Mouse (Mus musculus): ENCODE measurements around the gene Col23a1. TPM values are rescaled to one million over a fixed set of nuclear protein-coding genes. Genes with fewer than 3 reads are reported as not detected.
A peak's percentile ranks its signal among the peaks of the same experiment; 100 is the strongest.

Col23a1 gene
- total RNA-seq, 4 experiments from 2014 or later: 2.3 to 14.3 (median 6.9) TPM

DNA sequence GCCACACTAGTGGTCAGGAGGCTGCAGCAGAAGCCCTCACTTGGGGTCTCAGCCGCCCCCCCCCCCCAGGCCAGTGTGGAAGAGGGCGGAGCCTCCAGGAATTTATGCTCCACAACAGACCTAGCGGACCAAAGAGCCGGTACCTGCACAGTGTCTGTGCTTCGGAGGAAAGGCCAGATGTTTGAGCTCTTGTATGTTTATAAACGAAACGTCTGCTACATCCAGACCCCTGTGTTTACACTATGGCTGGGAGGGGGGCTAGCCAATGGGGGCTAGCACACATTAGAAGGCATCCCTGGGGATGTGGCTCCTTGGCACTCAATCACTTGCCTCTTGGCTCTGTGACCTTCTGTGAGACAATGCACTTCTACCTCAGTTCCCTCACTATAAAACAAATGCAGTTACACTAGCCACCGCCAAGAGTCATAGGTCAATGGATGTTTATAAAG, 99.2 kb downstream of the Col23a1 start:
- DNase-seq: no peak

GRCm38 (mm10) chr11:51389763-51390162, 100.0 kb downstream of the Col23a1 start:
- no peak for DNase-seq

DNA sequence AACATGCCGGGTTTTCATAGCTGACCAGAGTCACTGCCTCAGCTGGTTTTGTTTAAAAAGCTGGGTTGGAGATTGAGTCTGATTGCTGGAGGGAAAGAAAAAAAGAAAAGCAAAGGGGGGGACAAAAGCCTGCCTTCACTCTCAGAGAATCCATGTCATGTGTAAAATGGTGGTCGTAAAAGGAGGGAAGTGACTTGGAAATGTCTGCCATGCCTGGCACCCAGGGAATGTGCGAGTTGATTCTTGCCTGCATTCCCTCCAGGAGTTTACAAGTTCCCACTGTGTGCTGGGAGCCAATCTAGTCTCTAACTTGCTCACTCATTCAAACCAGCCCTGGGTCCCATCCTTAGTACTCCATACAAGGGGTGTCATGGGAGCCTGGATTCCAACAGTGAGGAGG, 100.8 kb downstream of the Col23a1 start:
- no peak for DNase-seq

DNA sequence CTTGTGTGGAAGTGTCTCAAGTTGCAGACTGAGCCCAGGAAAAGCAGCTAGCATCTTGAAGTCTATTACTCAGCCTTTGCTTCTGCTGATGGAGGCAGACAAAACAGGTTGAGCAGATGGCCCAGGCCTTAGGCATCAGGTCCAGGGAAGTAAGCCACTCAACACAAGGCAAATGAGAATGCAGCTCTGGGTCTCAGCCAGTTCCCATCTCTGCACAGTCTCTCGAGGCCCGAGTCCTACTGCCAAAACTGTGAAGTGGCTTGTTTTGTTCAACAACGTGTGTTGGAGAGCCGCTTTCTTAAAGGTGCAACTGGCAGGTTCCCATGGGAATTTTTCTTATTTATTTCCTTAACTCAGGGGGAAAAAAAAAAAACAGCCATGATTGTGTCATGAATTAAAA, 101.8 kb downstream of the Col23a1 start:
- no peak for DNase-seq

DNA sequence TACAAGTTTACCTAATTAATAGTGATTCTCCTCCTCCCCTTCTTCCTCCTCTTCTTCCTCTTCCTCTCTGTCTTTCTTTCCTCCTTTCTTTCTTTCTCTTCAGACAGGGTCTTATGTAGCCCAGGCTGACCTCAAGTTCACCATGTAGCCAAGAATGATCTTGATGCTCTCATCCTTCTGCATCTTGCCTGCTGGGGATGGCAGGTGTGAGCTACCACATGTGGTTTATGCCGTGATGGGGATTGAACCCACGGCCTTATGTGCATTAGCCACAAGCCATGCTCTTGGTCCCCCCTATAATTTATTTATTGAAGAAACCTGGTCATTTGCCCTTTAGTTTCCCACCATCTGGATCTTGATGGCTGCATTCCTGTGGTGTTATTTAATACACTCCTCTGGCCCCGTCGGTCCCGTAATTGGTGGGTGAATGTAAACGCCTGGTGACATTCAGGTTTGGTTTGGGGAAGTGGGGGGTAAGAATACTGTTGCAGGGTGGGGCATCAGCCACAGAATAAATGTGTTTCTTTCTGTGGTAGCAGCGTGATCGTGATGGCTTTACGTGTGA, 104.7 kb downstream of the Col23a1 start:
- DNase-seq: no peak

DNA sequence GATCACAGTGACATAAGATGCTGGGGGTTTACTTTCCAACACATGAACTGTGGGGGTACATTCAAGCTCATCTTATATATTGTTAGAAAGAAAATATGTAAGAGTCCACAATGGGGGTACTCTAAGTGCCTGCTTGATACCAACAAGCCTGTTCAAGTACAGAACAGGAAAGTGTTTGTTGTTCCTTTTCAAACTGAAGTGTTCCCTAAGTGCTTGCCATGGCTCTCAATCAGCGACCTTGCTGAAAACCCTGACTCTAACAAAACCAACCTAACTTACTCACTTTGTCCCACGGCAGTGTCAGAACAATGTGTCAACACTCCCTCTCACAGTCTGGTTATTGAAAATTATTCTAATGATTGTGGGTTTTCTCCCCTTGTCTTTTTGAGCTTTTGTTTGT, 106.7 kb downstream of the Col23a1 start:
- DNase-seq: no peak

GRCm38 (mm10) chr11:51398084-51398483, 108.4 kb downstream of the Col23a1 start:
- no peak for DNase-seq

DNA sequence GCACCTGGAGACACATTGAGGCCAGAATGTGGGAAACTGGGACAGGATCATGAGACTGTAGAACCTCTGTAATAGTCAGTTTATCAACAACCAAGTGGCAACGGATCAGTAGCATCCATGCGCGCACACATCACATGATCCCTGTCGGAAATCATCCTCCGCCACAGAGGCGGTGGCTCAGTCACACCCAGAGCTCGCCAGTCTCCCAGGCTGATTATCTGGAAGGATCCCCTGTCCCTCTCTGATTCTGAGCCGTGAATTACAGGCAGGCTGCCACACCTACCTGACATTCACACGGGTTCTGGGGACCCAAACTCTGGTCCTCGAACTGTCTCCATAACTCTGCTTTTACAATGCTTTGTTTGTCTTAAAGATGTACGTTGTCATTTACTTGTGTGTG, 110.6 kb downstream of the Col23a1 start:
- DNase-seq: no peak

GRCm38 (mm10) chr11:51401481-51402128, 111.9 kb downstream of the Col23a1 start:
- no peak for DNase-seq

- no peak for DNase-seq
Measured at GRCm38 (mm10) chr11:51403886-51404285, 114.2 kb downstream of the Col23a1 start.

DNA sequence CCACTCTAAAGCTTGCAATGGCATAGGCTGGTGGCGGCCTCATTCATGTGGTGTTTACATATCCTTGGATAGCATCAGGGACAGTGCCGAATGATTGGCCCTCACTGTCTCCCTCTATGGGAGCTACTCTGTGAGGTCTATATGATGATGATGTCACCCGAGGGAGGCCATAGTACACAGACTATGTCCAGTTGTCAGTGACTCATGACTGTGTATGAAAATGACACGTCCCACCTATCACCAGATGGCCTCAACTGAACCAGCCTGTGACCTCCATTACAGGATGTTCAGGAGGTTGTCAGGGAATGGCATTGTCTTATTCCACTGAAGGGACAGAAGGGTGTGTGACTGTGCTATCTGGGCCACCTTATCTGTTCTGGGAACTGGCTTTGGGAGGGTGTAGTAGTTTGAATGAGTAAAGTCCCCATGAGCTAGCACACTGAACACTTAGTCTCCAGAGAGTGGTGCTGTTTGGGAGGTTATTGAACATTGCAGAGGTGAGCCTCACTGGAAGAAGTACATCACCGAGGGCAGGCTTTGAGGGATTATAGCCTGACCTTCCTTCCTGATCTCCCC, 115.2 kb downstream of the Col23a1 start:
- no peak for DNase-seq

DNA sequence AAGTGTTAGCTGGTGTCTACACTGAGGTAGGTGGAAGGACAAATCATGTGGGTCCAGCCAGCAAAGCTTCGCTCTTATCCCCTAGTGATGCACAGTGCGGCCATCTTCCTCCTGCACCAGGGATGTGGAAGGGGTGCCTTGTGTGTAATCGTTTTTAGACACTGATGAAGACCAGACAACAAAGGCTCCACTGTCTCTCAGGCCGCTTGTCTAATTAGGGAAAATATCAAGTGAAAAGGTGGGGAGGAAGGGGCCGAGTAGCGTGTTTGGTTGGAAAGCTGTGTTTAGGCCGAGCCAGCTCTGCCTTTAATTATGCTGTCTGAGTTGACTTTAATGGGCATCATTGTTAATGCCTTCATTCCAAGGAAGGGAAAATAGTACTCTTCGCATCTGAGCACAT, 116.8 kb downstream of the Col23a1 start:
- DNase-seq: no peak

DNA sequence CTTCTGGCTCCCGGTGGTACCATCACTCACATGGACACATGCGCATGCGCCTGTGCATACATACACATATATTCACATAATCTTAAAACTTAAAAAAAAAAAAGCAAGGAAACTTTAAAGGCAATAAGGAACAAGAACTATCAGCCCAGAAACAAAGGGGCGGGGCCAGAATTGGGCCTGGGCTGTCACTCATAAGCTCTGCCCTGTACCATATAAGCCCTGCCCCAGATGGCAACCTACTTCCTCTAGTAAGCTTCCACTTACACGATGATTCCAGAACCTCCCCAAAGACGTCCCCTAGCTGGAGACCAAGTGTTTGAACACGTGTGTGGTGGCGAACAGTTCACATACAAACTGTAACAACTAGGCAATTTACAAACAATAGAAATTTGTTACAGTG, 117.6 kb downstream of the Col23a1 start:
- no peak for DNase-seq

DNA sequence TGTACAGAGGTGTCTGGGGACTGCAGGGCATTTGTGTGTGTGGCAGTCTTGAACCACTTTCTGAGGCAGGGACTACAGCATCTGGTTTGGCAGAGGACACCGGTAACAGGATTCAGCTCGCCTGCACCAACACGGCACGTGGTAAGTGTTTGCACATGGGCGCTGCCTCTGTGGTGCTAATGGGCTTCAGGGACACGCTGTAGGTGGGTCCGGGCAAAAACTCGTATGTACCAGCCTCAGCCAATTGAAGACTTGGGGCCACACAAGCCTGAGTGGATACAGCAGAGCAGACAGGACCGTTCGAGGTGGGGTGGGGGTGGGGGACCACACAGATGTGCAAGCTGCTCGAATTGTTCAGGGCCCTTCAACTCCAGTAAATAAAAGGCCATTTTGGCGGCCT, 121.1 kb downstream of the Col23a1 start:
- no peak for DNase-seq

- DNase-seq: no peak
Measured at GRCm38 (mm10) chr11:51414520-51414919, 124.8 kb downstream of the Col23a1 start.

- DNase-seq: no peak
Measured at GRCm38 (mm10) chr11:51415049-51415688, 125.4 kb downstream of the Col23a1 start.

- no peak for DNase-seq
Measured at GRCm38 (mm10) chr11:51418807-51419206, 129.1 kb downstream of the Col23a1 start.

DNA sequence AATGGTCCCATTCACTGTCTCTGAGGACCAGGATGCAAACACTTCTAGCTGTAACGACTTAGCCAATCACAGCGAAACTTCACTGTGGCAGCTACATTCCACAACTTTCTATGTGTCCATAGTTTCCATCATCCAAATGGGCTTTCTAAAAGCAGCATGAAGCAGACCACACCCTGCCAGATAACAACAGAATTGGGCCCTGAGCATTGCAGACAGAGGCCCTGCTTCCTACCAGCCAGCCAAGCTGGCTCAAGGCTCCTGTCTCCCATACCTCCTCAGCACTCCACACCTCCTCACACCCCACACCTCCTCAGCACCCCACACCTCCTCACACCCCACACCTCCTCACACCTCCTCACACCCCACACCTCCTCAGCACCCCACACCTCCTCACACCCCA, 132.2 kb downstream of the Col23a1 start:
- DNase-seq: no peak

- DNase-seq: no peak
Measured at GRCm38 (mm10) chr11:51422713-51423112, 133.0 kb downstream of the Col23a1 start.

GRCm38 (mm10) chr11:51426155-51426554, 136.4 kb downstream of the Col23a1 start:
- no peak for DNase-seq

DNA sequence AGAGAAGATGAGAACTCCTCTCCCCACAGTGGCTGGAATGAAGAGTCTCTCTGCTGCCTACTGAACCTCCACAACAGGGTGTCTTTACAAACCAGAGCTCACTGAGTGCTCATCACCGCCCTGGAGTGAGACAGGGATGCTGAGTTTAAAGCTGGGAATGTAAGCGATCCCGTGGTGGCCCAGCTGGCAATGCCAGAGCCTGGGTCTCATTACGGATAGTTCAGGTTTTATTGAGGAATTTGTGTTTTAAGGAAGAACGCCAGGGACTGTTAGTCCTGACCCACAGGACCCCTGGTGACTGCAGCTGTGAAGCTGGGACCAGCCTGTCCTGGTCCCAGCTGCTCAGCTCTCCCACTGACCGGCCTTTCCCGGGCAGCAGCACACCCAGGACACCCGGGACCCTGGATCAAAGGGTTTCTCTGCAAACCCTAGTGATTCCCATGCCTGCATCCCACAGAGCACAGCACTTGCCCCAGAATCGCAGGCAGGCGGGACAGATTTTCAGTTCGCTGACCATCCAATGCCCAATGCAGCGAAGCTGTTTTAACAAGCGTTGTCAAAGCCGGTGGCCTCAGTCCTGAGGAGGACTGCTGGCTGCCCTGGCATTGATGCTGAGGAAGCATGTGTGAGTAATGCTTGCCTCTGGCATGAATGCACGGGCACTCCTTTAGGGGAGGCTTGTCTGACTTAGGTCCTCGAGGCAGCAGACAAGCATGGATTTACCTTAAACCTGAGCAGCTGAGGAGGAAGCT, 139.9 kb downstream of the Col23a1 start:
- DNase-seq: no peak

- DNase-seq: no peak
Measured at GRCm38 (mm10) chr11:51430180-51430578, 140.5 kb downstream of the Col23a1 start.

DNA sequence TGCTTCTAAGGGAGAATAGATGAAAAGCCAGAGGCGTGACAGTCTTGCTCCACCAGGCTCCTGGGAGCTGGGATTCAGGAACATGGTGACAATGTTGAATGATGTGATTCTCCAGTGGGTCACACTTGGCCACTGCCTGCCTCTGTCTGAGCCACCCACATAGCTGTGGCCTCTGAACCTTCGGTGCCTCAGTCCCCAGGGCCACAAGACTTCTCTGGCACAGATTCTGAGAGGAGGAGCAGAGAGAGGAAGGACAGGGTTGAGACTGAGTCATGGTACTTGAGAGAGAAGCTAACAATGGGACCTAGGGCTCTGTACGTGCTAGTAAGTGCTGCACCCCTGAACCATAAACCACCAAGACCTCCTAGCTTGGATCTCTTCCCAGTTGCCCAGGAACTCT, 141.6 kb downstream of the Col23a1 start:
- DNase-seq: peak; percentile 43

Measured in adrenal gland, adult 8-10 months (tissue).